Mouse (Mus musculus): ENCODE results near the gene Pa2g4.

GRCm38 (mm10) chr10:128522351-128522750 is 43.4 kb downstream of the Pa2g4 start:
- TF ChIP-seq EP300 (IDR thresholded peaks at IDR 0.05; ENCODE audit: insufficient read depth, low read depth, low read length): no peak
- no peak for TF ChIP-seq CTCF (IDR thresholded peaks at IDR 0.05; ENCODE audit: low read depth, low read length)
